Comparison of ENCODE assay signal across 13 mouse cellular contexts in the genomic region with DNA sequence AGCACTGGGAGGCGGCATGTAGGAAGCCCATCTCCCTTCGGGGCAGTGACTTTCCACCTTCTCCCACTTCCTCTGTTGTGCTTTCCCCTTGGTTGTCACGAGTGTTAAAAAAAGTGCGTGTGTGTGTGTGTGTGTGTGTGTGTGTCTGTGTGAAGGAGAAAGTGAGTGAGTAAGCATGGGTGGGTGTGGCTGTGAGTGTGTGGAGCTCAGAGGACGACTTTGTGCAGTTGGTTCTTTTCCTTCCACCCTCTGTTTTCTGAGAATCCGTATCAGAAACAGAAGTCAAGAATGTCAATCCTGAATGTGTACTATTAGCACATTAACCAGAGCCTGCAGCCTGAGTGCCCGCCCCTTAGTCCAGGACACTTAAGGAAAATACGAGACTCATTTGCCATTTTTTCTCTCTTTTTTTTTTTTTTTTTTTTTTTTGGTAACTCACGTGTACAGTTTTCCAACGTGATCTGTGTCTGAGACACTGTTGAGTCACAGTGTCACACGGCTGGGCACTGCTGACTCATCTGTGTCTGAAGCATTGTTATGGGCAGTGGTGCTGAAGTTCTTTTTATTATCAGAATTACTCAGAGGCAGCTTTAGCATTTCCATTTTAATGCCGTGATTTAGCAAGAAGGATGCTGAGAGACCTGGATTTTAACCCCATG. TPM values are rescaled to one million over a fixed set of nuclear protein-coding genes. Genes with fewer than 3 reads are reported as not detected.
DNase-seq lines count a peak whose midpoint lies in the region; ATAC-seq lines count a peak whose summit lies in the region.
"Had no signal": no experiment of that assay in that cellular context is flagged by ENCODE, and none has a peak within 500 bp of the region (broad histone marks: within the 10 kb centered on the region; RNA-seq: fewer than 3 reads in every experiment).

No protein-coding gene starts in this region.

- no peaks in the 10 kb centered on the region for H3K9me3 ChIP-seq in hindbrain, embryonic 13.5 days
- no peaks in the 10 kb centered on the region for H3K9me3 ChIP-seq in hindbrain, embryonic 10.5 days
- H3K9me3 ChIP-seq: hindbrain, embryonic 12.5 days; liver, embryonic 13.5 days had no signal

- no peak for DNase-seq in hindbrain, embryonic 10.5 days (ENCODE audit: low spot score)
- peak; percentile 34 for DNase-seq in urinary bladder, postnatal 14 days (ENCODE audit: low spot score)
- DNase-seq in urinary bladder, postnatal 4 days (ENCODE audit: low spot score in 2 of 2), result no peak
- peak; percentile 2 for DNase-seq in c-Kit-positive CD71-negative TER-119-negative erythroid progenitor cells, embryonic 14.5 days (ENCODE audit: low read depth)
- DNase-seq in cerebellum, adult 8-10 months, result no peak
- DNase-seq in gastrocnemius, postnatal 14 days, result no peak
- no peak for DNase-seq in embryo, embryonic 10 days (ENCODE audit: low spot score)
- DNase-seq: heart, adult 2 months; kidney, postnatal 25 days; liver, embryonic 13.5 days had no signal

- ATAC-seq in hindbrain, embryonic 13.5 days (ENCODE audit: low FRiP score), result no peak

- no peak overlapping the region for H3K4me3 ChIP-seq in hindbrain, embryonic 13.5 days
- H3K4me3 ChIP-seq in hindbrain, embryonic 10.5 days, result no peak overlapping the region
- H3K4me3 ChIP-seq: heart, adult 2 months; hindbrain, embryonic 12.5 days; liver, embryonic 13.5 days had no signal

- no peak overlapping the region for H3K9ac ChIP-seq in hindbrain, embryonic 13.5 days
- H3K9ac ChIP-seq: hindbrain, embryonic 12.5 days; liver, embryonic 13.5 days had no signal

- intact Hi-C loops in gastrocnemius, postnatal 14 days (cut with DNase I; ENCODE audit: low total_unique reads), result no loop called here

- H3K27me3 ChIP-seq in hindbrain, embryonic 13.5 days, result no peaks in the 10 kb centered on the region
- no peaks in the 10 kb centered on the region; the same call in 1 of the 2 replicates for H3K27me3 ChIP-seq in hindbrain, embryonic 10.5 days (ENCODE audit: insufficient read depth, poor library complexity, severe bottlenecking)
- H3K27me3 ChIP-seq: hindbrain, embryonic 12.5 days; liver, embryonic 13.5 days had no signal

- WGBS in hindbrain, embryonic 13.5 days, result 44% methylated on average over 12 of the region's 12 CpGs
- WGBS in hindbrain, embryonic 10.5 days, result 67% methylated on average over 12 of the region's 12 CpGs

- H3K4me2 ChIP-seq in hindbrain, embryonic 13.5 days, result peak overlapping the region; percentile 21; the same call in 1 of the 2 replicates
- H3K4me2 ChIP-seq: hindbrain, embryonic 12.5 days; liver, embryonic 13.5 days had no signal

- 0 out of 2 replicates have a peak, but pooled peaks cover 10% of the 10 kb centered on the region for H3K4me1 ChIP-seq in hindbrain, embryonic 13.5 days (replicated peaks)
- peaks cover 15% of the 10 kb centered on the region for H3K4me1 ChIP-seq in hindbrain, embryonic 10.5 days (replicated peaks)
- H3K4me1 ChIP-seq: liver, embryonic 13.5 days had no signal

- no peak overlapping the region for H3K27ac ChIP-seq in hindbrain, embryonic 13.5 days
- H3K27ac ChIP-seq in hindbrain, embryonic 10.5 days, result no peak overlapping the region
- H3K27ac ChIP-seq: heart, adult 2 months; hindbrain, embryonic 12.5 days; liver, embryonic 13.5 days had no signal

- no peaks in the 10 kb centered on the region for H3K36me3 ChIP-seq in hindbrain, embryonic 13.5 days
- H3K36me3 ChIP-seq in hindbrain, embryonic 10.5 days, result no peaks in the 10 kb centered on the region
- H3K36me3 ChIP-seq: hindbrain, embryonic 12.5 days; liver, embryonic 13.5 days had no signal

RNA-seq across cellular contexts. Expression of gene Ccdc172, which starts 12.1 kb away (rescaled TPM):
- not detected in 2 replicates for polyA plus RNA-seq in hindbrain, embryonic 13.5 days (2015; fragmentation: Nextera tagmentation; extraction: Ambion mirVana)
- polyA plus RNA-seq in hindbrain, embryonic 10.5 days (2016; fragmentation: Nextera tagmentation; extraction: Ambion mirVana), result not detected in 2 replicates
- total RNA-seq in gastrocnemius, postnatal 14 days (2021), result not detected
- total RNA-seq: heart, adult 2 months had no signal
- polyA plus RNA-seq: heart, adult 2 months; hindbrain, embryonic 12.5 days; liver, embryonic 13.5 days; urinary bladder, adult 2 months had no signal

Comparison
In these comparisons a context has a peak if more than half of its experiments do, and no peak if none do; other contexts are left out.
1. DNase-seq: peak in urinary bladder, postnatal 14 days (single experiment) and c-Kit-positive CD71-negative TER-119-negative erythroid progenitor cells, embryonic 14.5 days (single experiment); none in hindbrain, embryonic 10.5 days (single experiment), urinary bladder, postnatal 4 days (0 of 2), cerebellum, adult 8-10 months (single experiment), gastrocnemius, postnatal 14 days (single experiment) and embryo, embryonic 10 days (single experiment).